Mouse (Mus musculus): ENCODE results near the gene Gpc6. TPM values are rescaled to one million over a fixed set of nuclear protein-coding genes. Genes with fewer than 3 reads are reported as not detected.

Gene Gpc6
- polyA plus RNA-seq, 1 experiment from 2014 or later: 31.2 TPM

DNA sequence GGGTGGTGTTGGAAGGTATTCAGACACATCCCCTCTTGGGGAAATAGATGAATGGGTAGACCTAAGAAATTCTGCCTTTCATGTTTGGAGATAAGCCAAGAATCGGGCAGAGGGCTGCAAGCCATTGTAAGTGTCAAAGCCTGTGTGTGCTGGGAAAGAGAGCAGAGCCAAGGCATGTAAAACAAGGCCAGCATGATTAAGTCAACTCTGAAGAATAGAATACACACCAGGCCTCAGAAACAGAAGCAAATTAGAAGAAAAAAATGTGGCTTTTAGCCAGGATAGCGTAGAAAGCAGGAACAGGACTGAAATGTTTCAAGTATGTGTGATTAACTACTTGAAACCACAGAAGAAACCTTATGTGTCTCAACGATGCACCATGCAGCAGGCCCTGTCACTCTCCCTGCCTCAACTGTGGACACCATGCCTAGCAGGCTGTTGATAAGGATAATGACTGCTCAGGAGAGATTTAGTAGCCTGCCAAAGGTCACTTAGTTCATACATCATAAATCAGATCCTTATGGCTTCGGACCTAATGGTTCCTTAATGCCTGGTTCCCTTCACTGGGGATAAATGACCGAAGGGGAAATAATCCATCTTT lies 756.3 kb downstream of the Gpc6 start:
- 0 out of 2 replicates have a peak overlapping the region, but pooled peaks have one; percentile 5 for H3K27ac ChIP-seq (ENCODE audit: low read depth, low read length)
- no peak for DNase-seq (ENCODE audit: low spot score)

GRCm38 (mm10) chr14:117683149-117683548 lies 758.0 kb downstream of the Gpc6 start:
- H3K27me3 ChIP-seq (ENCODE audit: control insufficient read depth, insufficient read depth, low read length): no peaks in the 10 kb centered on the region
- no peak overlapping the region for H3K4me3 ChIP-seq (ENCODE audit: low read depth, low read length)
- H3K4me2 ChIP-seq (ENCODE audit: low read depth): no peak overlapping the region
- H3K9me3 ChIP-seq (ENCODE audit: control insufficient read depth, low read length): no peaks in the 10 kb centered on the region
- WGBS: 97% methylated on average over 4 of the region's 4 CpGs
- H3K27ac ChIP-seq (ENCODE audit: low read depth, low read length): no peak overlapping the region
- no peak overlapping the region for H3K9ac ChIP-seq (ENCODE audit: low read length)
- H3K4me1 ChIP-seq (ENCODE audit: control insufficient read depth, insufficient read depth, low read length): no peaks in the 10 kb centered on the region
- DNase-seq (ENCODE audit: low spot score) (no peak), ATAC-seq (ENCODE audit: insufficient read depth, low FRiP score, low TSS enrichment) (no peak)
- H3K36me3 ChIP-seq (ENCODE audit: control insufficient read depth, insufficient read depth, low read length): no peaks in the 10 kb centered on the region

More for the DNA sequence above, 756.3 kb downstream of the Gpc6 start:
- Histone ChIP-seq H3K9ac (ENCODE audit: low read length) (no peak overlapping the region), H3K27me3 (ENCODE audit: control insufficient read depth, insufficient read depth, low read length) (no peaks in the 10 kb centered on the region), H3K9me3 (ENCODE audit: control insufficient read depth, low read length) (no peaks in the 10 kb centered on the region), H3K4me3 (ENCODE audit: low read depth, low read length) (no peak overlapping the region), H3K36me3 (ENCODE audit: control insufficient read depth, insufficient read depth, low read length) (no peaks in the 10 kb centered on the region), H3K4me1 (ENCODE audit: control insufficient read depth, insufficient read depth, low read length) (no peaks in the 10 kb centered on the region), H3K4me2 (ENCODE audit: low read depth) (no peak overlapping the region)
- 57% methylated on average over 5 of the region's 5 CpGs for whole genome bisulfite sequencing
- ATAC-seq (ENCODE audit: insufficient read depth, low FRiP score, low TSS enrichment): no peak

GRCm38 (mm10) chr14:117689848-117690247 lies 764.7 kb downstream of the Gpc6 start:
- Histone ChIP-seq H3K36me3 (ENCODE audit: control insufficient read depth, insufficient read depth, low read length) (no peaks in the 10 kb centered on the region), H3K4me2 (ENCODE audit: low read depth) (no peak overlapping the region), H3K9me3 (ENCODE audit: control insufficient read depth, low read length) (no peaks in the 10 kb centered on the region), H3K4me3 (ENCODE audit: low read depth, low read length) (no peak overlapping the region), H3K4me1 (ENCODE audit: control insufficient read depth, insufficient read depth, low read length) (0 out of 2 replicates have a peak, but pooled peaks cover 2% of the 10 kb centered on the region), H3K27me3 (ENCODE audit: control insufficient read depth, insufficient read depth, low read length) (no peaks in the 10 kb centered on the region), H3K9ac (ENCODE audit: low read length) (no peak overlapping the region), H3K27ac (ENCODE audit: low read depth, low read length) (no peak overlapping the region)
- ATAC-seq (ENCODE audit: insufficient read depth, low FRiP score, low TSS enrichment) (no peak), DNase-seq (ENCODE audit: low spot score) (no peak)
- WGBS: 86% methylated on average over 6 of the region's 6 CpGs

GRCm38 (mm10) chr14:117695565-117695964 lies 770.5 kb downstream of the Gpc6 start:
- ATAC-seq (ENCODE audit: insufficient read depth, low FRiP score, low TSS enrichment) (no peak), DNase-seq (ENCODE audit: low spot score) (no peak)
- Histone ChIP-seq H3K9me3 (ENCODE audit: control insufficient read depth, low read length) (no peaks in the 10 kb centered on the region), H3K4me3 (ENCODE audit: low read depth, low read length) (no peak overlapping the region), H3K36me3 (ENCODE audit: control insufficient read depth, insufficient read depth, low read length) (no peaks in the 10 kb centered on the region), H3K9ac (ENCODE audit: low read length) (no peak overlapping the region), H3K4me1 (ENCODE audit: control insufficient read depth, insufficient read depth, low read length) (no peaks in the 10 kb centered on the region), H3K27ac (ENCODE audit: low read depth, low read length) (no peak overlapping the region), H3K4me2 (ENCODE audit: low read depth) (no peak overlapping the region), H3K27me3 (ENCODE audit: control insufficient read depth, insufficient read depth, low read length) (no peaks in the 10 kb centered on the region)
- 89% methylated on average over 8 of the region's 8 CpGs for WGBS

GRCm38 (mm10) chr14:117700670-117701280 lies 775.7 kb downstream of the Gpc6 start:
- Histone ChIP-seq H3K4me1 (ENCODE audit: control insufficient read depth, insufficient read depth, low read length) (no peaks in the 10 kb centered on the region), H3K4me2 (ENCODE audit: low read depth) (no peak overlapping the region), H3K36me3 (ENCODE audit: control insufficient read depth, insufficient read depth, low read length) (no peaks in the 10 kb centered on the region), H3K9ac (ENCODE audit: low read length) (no peak overlapping the region), H3K9me3 (ENCODE audit: control insufficient read depth, low read length) (no peaks in the 10 kb centered on the region), H3K27ac (ENCODE audit: low read depth, low read length) (no peak overlapping the region), H3K27me3 (ENCODE audit: control insufficient read depth, insufficient read depth, low read length) (no peaks in the 10 kb centered on the region), H3K4me3 (ENCODE audit: low read depth, low read length) (no peak overlapping the region)
- ATAC-seq (ENCODE audit: insufficient read depth, low FRiP score, low TSS enrichment) (no peak), DNase-seq (ENCODE audit: low spot score) (no peak)
- 89% methylated on average over 10 of the region's 10 CpGs for WGBS

- H3K4me2 ChIP-seq (ENCODE audit: low read depth): no peak overlapping the region
- no peaks in the 10 kb centered on the region for H3K27me3 ChIP-seq (ENCODE audit: control insufficient read depth, insufficient read depth, low read length)
- H3K9me3 ChIP-seq (ENCODE audit: control insufficient read depth, low read length): no peaks in the 10 kb centered on the region
- no peak overlapping the region for H3K27ac ChIP-seq (ENCODE audit: low read depth, low read length)
- H3K9ac ChIP-seq (ENCODE audit: low read length): no peak overlapping the region
- H3K4me1 ChIP-seq (ENCODE audit: control insufficient read depth, insufficient read depth, low read length): no peaks in the 10 kb centered on the region
- ATAC-seq (ENCODE audit: insufficient read depth, low FRiP score, low TSS enrichment) (peak; percentile 23; the same call in 1 of the 2 replicates), DNase-seq (ENCODE audit: low spot score) (no peak)
- 76% methylated on average over 3 of the region's 3 CpGs for WGBS
- H3K36me3 ChIP-seq (ENCODE audit: control insufficient read depth, insufficient read depth, low read length): no peaks in the 10 kb centered on the region
- H3K4me3 ChIP-seq (ENCODE audit: low read depth, low read length): no peak overlapping the region
Measured at GRCm38 (mm10) chr14:117708817-117709216, 783.7 kb downstream of the Gpc6 start.

DNA sequence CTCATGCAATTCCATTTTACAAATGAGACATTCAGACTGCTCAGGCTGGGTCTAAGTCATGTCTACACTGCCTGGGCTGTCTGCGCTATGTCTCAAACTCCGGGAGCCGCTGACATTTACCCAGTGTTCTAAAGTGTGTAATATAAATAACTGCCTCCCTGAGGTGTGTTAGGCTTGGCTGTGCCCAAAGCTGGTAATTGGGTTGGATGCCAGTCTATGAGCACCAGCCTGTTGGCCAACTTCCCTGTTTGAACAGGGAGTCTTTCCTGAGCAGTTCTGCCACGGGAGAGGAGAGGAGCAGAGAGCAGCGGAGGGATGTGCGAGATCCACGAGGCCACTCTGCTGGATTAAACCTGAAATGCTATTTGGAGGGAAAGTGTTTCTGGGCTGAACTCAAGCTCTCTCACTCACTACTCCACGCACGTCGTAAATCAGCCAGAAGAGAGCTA lies 785.4 kb downstream of the Gpc6 start:
- H3K4me1 ChIP-seq (ENCODE audit: control insufficient read depth, insufficient read depth, low read length): no peaks in the 10 kb centered on the region
- no peaks in the 10 kb centered on the region for H3K36me3 ChIP-seq (ENCODE audit: control insufficient read depth, insufficient read depth, low read length)
- no peaks in the 10 kb centered on the region for H3K9me3 ChIP-seq (ENCODE audit: control insufficient read depth, low read length)
- H3K4me2 ChIP-seq (ENCODE audit: low read depth): no peak overlapping the region
- no peak for DNase-seq (ENCODE audit: low spot score)
- WGBS: 83% methylated on average over 10 of the region's 10 CpGs
- no peak for ATAC-seq (ENCODE audit: insufficient read depth, low FRiP score, low TSS enrichment)
- H3K27me3 ChIP-seq (ENCODE audit: control insufficient read depth, insufficient read depth, low read length): no peaks in the 10 kb centered on the region
- no peak overlapping the region for H3K4me3 ChIP-seq (ENCODE audit: low read depth, low read length)
- no peak overlapping the region for H3K9ac ChIP-seq (ENCODE audit: low read length)
- no peak overlapping the region for H3K27ac ChIP-seq (ENCODE audit: low read depth, low read length)

GRCm38 (mm10) chr14:117712311-117712710 lies 787.2 kb downstream of the Gpc6 start:
- Histone ChIP-seq H3K4me2 (ENCODE audit: low read depth) (no peak overlapping the region), H3K9ac (ENCODE audit: low read length) (no peak overlapping the region), H3K4me1 (ENCODE audit: control insufficient read depth, insufficient read depth, low read length) (no peaks in the 10 kb centered on the region), H3K9me3 (ENCODE audit: control insufficient read depth, low read length) (no peaks in the 10 kb centered on the region), H3K36me3 (ENCODE audit: control insufficient read depth, insufficient read depth, low read length) (no peaks in the 10 kb centered on the region), H3K27me3 (ENCODE audit: control insufficient read depth, insufficient read depth, low read length) (no peaks in the 10 kb centered on the region), H3K27ac (ENCODE audit: low read depth, low read length) (no peak overlapping the region), H3K4me3 (ENCODE audit: low read depth, low read length) (no peak overlapping the region)
- no peak for ATAC-seq (ENCODE audit: insufficient read depth, low FRiP score, low TSS enrichment)
- 93% methylated on average over 7 of the region's 7 CpGs for WGBS
- no peak for DNase-seq (ENCODE audit: low spot score)

- no peaks in the 10 kb centered on the region for H3K36me3 ChIP-seq (ENCODE audit: control insufficient read depth, insufficient read depth, low read length)
- WGBS: 69% methylated on average over 8 of the region's 8 CpGs
- H3K27ac ChIP-seq (ENCODE audit: low read depth, low read length): no peak overlapping the region
- H3K4me2 ChIP-seq (ENCODE audit: low read depth): no peak overlapping the region
- no peak overlapping the region for H3K4me3 ChIP-seq (ENCODE audit: low read depth, low read length)
- ATAC-seq (ENCODE audit: insufficient read depth, low FRiP score, low TSS enrichment): no peak
- DNase-seq (ENCODE audit: low spot score): no peak
- H3K27me3 ChIP-seq (ENCODE audit: control insufficient read depth, insufficient read depth, low read length): no peaks in the 10 kb centered on the region
- H3K9me3 ChIP-seq (ENCODE audit: control insufficient read depth, low read length): no peaks in the 10 kb centered on the region
- no peaks in the 10 kb centered on the region for H3K4me1 ChIP-seq (ENCODE audit: control insufficient read depth, insufficient read depth, low read length)
- no peak overlapping the region for H3K9ac ChIP-seq (ENCODE audit: low read length)
Measured at GRCm38 (mm10) chr14:117714165-117714564, 789.0 kb downstream of the Gpc6 start.
